Mouse (Mus musculus) retina, embryonic 14.5 days (tissue): ENCODE measurements around the gene Gramd1b.

Source experiments
- DNase-seq: peaks from one replicate; pipeline ENCODE4 v3.0.0-alpha.2; 2015; ENCODE audit warnings: low spot score

Gene Gramd1b

DNA sequence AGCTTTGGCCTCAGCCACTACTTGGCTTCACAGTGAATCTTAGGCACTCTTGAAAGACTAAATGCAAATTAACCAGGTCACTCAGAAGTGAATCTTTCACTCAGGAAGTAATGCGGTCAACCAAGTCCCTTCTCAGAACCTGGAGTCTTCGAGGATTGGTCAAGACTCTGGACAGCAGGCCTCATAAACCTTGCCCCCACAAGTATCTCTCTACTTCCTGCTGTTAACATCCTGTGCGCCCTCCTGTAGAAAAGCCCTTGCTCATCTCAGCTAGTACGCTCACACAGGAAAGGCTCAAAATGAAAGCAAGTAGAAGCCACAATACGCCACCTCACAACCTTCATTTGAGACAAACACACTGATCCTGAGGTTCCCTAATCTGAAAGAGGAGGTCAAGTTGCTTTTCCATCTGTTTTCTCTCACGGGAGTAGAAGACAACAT lies 107.7 kb downstream of the Gramd1b start:
- no peak for DNase-seq

DNA sequence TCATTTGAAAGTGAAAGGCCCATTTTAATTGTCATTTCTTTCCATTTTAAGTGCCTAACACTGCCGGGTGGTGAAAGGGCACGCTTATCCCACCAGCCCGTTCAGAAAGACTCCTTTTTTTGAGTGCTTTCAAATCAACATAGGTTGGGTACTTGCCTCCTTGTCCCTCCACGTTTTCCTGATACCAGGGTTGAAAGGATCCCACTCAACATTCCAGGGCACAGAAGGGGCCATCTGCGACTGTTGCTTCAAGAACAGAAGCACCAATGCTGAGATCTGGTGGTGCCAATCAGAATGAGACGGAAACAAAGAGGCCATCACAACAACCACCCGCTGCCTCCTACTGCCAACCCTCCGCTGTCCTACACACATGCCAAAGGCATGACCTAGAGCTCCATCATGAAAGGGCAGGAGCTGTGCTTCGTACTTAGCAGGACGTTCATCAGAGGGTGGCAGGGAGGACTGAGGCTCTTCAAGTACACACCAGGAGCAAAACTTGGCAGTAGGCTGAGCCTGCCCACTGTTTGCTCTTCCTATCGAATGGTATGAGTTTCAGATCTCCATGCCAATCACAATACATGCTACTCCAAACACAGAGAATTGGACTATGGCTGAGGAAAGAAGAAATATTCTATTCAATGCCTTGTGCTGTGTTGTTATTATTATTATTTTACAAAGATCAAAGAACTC lies 108.7 kb downstream of the Gramd1b start:
- no peak for DNase-seq

DNA sequence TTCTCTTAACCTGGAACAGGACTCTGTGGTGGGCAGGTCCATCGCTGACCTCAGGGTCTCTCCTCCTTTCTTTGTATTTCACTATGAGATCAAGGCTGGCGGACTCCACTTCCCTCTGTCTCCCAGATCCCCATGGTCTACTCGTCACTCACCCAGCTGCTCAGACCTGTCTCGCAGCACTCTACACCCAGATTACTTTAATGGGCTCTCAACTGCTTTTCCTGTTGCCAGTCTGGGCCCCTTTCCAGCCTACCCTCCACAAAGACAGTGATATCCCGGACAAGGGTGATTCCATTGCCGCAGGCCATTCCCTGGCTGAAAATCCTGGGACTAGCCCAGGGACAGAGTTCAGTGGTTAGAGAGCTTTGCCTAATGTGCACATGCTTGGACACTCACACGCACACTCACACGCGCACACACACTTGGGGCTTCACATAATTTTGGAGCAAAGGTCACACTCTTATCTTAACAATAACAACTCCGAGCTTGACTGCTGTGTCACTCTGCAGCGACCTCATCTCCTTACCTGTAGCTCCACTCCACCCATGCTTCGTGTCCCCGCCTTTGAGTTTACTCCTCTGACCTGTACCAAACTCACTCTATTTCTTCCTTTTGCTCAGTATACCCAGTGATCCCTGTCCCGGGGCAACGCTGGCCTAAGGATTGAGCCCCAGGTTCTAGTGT lies 110.4 kb downstream of the Gramd1b start:
- no peak for DNase-seq

DNA sequence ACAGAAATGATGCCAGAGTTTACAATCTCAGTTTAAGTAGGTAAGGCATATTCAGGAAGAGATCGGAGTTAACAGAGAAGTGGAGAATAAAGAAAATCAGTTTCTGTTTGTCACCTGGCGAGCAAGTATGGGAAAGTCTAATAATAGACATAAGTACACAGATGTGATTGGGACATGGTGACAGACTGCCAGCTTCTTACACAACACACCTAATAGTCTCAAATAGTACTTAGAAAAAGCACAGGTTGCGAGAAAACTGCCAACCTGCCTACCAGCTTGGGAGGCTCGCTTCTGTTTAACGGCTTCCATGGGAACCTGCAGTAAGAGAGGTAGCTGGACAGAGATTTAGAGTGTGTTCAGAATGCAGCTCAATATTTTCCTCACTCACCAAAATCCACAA lies 112.4 kb downstream of the Gramd1b start:
- no peak for DNase-seq

DNA sequence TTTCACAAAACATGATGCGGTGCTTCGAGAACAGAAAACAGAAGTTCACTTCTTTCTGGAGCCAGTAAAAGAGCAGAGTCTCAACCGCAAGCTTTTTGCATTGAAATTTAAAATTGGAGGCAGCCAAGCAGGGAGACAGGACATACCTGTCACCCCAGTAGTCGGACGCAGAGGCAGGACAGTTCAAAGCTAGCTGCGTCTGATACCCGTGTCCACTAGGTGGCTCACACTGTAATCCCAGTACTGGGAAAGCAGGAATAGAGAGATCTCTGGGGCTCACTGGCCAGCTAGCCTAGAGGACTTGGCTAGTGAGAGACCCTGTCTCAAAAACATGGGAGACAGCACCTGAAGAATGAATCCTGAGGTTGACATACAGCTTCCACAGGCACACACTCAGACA lies 115.0 kb downstream of the Gramd1b start:
- DNase-seq, result peak; percentile 41

- peak; percentile 92 for DNase-seq
These were observed 116.0 kb downstream of the Gramd1b start for GRCm38 (mm10) chr9:40414904-40415766.

- peak; percentile 80 for DNase-seq
These were observed 116.7 kb downstream of the Gramd1b start for GRCm38 (mm10) chr9:40414498-40414903.

GRCm38 (mm10) chr9:40413601-40414000 lies 117.6 kb downstream of the Gramd1b start:
- no peak for DNase-seq

DNA sequence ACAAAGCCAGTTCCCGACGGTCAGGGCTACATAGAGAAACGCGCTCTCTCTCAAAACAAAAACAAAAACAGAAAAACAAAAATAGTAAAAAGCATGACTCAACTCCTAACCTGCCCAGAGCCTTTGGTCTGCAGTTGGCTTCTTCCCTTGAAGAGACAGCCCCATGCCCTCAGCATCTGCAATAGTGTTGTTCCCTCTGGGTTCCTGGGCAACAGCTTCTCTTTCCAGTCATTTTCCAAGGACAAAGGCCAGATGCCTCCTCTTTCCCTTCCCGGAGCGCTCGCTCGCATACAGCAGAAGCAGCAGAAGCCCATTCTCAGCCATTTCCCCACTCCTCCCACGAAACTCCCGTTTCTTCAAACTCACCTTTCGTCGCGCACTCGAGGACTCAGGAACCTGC lies 118.3 kb downstream of the Gramd1b start:
- no peak for DNase-seq

DNA sequence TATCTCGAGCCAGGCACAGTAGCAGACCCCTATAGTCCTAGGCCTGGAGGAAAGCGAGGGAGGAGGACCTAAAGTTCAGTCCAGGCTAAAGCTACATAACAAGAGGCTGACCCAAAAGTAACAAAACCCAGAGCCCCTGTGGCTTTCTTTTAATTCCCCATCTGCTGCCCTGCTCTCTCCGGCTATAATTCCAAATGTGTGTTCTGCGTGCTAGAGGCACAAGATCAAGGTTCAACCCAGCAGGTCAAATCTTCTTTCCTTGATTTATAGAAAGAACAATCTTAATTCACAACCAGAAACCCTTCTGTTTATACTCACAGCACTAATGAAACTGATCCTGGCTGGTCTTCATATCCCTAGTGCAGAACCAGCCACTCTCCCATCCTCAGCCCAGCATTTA lies 118.9 kb downstream of the Gramd1b start:
- no peak for DNase-seq

DNA sequence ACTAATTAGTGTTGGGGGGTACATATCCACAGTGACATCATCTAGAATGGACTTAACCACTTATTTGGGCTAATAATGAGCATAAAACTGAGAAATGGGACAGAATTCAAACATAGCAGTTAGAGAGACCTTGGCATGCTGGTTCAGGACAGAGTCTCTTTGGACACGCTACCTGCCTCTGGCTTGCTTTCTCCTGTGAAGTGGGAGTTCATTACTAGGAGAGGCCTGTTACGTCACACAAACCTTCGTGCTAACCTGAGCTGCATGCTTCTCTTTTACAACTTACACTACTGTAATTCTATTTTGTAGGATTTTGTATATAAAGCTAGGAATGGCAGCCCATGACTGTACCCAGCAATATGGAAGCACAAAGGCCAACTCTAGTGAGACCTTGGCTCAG lies 120.3 kb downstream of the Gramd1b start:
- DNase-seq, result no peak

GRCm38 (mm10) chr9:40409071-40409470 lies 122.1 kb downstream of the Gramd1b start:
- DNase-seq, result no peak

GRCm38 (mm10) chr9:40408415-40408814 lies 122.8 kb downstream of the Gramd1b start:
- no peak for DNase-seq

- no peak for DNase-seq
These were observed 123.3 kb downstream of the Gramd1b start for GRCm38 (mm10) chr9:40407876-40408275.

DNA sequence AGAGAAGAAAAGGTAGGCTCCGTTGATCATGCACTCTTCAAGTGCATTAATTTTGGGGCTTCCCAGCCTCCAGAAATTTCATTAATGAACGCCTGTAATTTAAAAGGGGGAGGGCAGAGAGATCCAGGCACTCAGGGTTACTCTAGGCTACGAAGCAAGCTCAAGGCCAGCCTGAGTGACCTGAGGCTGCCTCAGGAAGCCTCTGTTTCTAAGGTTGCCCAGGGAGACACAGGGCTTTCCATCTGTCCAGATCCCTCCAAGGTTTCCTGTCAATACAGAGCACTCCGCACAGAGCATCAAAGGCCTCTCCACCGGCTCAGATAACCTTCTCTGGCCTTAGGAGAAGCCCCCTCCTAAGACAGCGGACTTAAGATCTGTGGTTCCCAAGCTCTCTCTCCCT lies 125.4 kb downstream of the Gramd1b start:
- DNase-seq, result no peak

DNA sequence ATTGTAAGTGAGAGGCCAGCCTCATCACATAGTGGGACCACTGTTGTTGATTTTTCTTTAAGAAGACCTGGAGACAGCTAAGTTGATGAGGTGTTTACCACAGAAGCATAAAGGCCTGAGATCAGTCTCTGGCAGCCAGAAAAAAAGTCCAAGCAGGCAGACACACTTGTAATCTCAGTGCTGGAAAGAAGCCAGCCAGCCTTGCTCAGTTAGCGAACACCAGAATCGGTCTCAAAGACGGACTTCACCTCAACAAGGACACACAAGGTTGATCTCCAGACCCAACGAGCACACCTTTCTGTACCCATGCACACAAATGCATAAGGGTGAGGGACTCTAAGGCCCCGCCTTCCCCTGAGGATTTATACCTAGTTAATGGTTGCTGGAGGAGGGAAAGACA lies 125.9 kb downstream of the Gramd1b start:
- DNase-seq, result no peak

- DNase-seq, result no peak
These were observed 126.5 kb downstream of the Gramd1b start for GRCm38 (mm10) chr9:40404637-40405036.

DNA sequence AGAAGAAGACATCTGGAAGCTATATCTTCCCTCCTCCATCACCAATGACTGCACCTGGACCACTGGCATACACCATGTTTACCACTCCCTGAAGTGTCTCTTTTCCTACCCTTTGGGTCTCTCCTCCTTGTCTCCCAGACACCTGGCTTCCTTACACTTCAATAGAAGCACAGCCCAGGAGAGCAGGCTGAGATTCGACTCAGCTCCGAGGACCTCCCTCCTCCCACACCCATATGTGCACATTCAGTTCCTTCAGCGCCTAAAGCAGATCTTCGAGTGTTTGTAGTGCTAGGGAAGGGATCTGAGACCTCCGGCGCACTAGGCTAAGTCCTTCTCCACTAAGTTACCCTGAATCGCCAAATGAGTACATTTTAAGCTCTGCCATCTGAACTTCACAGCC lies 127.4 kb downstream of the Gramd1b start:
- no peak for DNase-seq

- no peak for DNase-seq
These were observed 129.4 kb downstream of the Gramd1b start for GRCm38 (mm10) chr9:40401818-40402217.

DNA sequence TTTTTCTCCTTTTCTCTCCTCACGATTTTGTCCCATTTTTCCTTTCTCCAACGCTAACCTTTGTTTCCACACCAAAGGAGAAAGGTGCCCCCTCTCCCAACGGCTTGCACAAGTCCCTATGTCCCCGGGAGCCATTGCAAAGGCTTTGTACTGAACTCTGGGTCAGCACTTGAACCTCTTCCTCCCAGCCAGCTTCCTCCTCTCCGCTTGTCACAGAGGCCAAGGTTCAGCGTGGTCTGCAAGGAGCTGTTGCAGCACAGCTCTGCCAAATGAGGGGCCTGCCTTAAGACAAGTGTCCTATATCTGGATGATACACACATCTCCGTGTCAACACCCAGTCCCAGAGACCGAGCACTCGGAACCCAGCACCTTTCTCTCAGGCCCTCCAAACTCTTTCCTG lies 130.3 kb downstream of the Gramd1b start:
- no peak for DNase-seq

DNA sequence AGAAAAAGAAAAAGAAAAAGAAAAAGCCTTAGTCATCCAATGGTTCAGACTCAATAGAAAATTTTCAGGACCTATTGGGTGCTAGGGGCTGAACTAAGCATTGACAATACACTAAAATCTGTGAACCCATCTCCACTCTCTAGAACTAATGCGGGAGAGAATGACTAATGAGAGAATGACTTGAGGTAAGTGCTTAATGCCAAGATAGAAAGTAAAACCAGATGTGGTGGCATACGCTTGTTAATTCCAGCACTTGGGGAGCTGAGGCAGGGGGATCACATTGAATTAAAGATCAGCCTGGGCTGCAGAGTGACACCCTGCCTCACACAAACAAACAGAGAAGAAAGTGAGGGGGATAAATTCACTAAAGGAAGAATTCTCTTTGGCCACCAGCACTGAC lies 131.0 kb downstream of the Gramd1b start:
- DNase-seq, result no peak

DNA sequence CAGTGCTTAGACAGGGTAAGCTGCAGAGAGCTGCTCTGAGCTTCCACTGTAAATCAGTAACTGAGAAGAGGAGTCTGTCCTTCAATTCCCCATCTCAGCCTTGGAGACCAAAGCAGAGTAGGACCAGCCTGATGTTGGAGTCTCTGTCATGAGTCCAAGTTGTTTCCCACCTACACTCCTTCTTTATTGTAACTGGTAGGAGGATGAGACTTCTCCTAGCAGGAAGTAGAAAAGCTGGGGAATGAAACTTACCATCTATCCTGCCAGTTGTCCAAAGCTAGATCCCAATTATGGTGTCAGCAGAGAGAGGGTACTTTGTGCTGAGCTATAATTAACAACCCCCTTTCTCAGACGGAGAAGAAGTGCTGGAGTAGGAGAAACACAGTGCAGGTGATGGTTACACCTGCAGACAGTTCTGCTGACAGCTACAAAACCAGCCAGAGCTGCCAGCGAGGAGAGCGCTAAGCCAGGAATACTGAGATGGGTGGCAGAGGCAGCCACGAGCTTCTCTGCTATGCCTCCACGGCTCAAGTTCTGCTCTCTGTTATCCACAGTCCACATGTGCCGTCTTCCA lies 131.7 kb downstream of the Gramd1b start:
- no peak for DNase-seq
